Mouse (Mus musculus) MN1 (cell line): ENCODE measurements around the gene Tigar.
A peak's percentile ranks its signal among the peaks of the same experiment; 100 is the strongest.

Experiments
- DNase-seq: peaks from one replicate; pipeline ENCODE4 v3.0.0-alpha.2; 2016; ENCODE audit warnings: low spot score

Tigar gene

DNA sequence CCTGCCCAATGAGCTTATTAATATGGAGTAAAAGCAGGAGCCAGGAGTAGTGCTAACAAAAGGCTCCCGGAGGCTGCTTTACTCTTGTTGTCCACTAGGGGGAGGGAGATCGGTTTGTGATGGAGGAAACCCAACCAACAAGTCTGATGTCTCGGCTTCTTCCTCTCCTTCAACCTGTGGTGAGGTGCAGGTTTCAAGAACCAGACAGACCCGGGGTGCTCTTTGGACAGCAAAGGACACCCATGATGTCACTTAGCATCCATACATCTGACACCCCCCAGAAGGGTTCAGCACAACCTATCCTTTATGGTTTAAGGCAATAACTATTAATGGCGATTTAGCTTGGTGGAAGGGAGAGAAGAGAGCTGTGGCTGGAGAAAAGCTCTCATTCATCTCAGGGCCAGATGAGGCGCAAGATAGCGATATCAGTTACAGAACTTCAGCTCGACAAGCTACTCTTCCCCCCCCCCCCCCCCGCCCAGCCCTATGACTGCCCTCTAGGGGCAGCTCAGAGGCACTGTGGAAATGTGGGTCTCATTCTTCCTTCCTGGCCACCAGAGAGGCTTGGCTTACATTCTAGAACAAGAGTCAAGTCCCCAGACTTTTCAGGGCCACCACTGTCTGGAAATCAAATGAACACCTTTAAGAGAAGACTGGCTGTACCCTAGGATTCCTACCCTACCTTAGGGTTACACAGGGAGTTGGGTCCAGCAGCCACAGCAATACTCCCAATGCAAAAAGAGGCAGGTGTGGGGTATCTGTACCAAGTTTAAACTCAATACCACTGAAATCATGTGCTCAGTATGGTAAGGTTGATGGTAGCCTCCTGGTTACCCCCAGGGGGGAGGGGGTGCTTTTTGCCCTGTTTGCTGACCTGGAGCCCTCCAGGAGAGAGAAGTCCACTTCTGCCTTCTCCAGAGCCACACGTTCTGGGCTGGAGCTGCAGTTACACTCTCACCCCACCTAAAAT is 33.1 kb upstream of the Tigar start:
- peak; percentile 47 for DNase-seq

DNA sequence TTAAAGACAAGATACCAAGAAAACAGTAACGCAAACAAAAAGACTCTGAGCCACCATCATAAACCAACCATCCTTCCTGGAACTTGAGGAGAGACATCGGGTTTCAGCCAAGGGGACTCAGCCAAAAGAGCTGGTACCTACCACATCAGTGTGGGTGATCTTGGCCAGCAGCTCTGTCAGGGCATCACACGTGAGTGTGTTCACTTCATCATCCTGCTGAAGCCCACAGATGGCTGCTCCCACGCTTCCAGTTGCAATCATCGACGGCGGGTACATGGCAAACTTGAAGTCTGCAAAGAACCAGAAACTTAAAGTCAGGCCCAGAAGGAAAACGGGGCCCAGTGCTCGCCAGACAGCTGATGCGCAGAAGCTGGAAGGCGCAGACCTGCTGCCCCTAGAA is 29.6 kb upstream of the Tigar start:
- no peak for DNase-seq

DNA sequence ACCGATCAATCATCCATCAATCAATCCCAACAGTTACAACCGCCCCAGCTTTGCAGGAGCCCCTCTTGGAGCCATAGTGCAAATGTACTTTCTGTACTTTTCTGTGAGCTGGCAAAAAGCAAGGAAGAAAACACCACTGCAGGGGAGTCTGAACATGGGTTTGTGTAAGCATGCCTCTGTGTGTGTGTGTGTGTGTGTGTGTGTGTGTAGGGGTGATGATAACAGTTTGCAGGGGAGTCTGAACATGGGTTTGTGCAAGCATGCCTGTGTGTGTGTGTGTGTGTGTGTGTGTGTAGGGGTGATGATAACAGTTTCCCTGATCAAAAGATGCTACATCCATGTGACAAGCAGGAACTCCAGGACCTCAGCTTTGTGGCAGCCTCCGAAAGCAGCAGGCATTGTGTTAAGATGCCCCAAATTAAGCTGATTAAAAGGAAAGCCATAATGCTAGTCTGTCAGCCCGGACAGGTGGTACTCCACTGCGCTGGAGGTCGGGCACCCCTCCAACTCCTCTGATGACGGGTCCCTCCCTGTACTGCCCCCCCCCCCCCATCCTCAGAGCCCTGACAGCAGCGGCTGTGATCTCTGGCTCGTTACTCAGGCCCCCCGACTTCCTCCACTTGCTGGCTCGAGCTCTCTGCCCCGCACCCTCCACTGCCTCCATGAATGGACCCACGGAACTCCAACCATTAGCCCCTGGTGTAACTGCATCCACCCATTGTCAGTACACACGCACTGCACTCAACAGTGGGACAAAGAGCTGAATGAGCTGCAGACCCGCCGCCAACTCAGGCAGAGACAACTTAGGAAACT is 24.3 kb upstream of the Tigar start:
- DNase-seq: no peak

DNA sequence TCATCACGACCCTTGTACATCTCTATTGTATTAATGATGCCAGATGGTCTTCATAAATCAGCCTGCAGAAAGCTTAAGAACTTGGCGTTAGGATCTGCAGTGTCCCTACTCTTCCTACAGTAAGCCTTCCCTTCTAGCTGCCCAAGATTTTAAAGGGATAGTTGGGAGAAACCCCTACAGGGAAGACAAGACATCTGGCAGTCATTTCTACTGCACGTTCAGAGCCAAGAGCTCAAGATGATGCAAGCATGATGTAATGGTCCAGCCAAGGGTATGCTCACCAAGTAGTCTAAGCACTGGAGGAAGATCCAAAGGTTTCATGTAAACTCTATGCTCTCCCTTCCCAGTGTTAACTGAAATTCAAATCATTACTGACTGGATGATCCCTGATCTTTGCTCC is 23.4 kb upstream of the Tigar start:
- peak; percentile 50 for DNase-seq

DNA sequence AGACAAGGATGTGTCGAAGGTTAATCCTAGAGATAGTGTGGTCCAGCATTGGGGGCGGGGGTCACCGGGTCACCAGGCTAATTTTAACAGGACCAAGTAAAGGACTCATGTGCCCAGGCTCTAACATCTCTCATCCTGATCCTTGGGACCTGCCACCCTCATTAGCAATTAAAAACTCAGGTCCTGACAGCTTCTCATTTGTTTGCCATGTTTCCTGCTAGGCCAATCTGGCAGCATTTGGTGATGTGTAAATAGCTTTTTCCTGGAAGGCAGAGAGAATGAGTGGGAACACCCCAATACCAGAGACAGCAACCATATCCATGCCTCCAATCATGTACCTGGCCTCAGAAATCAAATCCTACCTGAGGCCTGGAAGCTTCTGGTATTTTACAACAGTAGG is 22.6 kb upstream of the Tigar start:
- no peak for DNase-seq

DNA sequence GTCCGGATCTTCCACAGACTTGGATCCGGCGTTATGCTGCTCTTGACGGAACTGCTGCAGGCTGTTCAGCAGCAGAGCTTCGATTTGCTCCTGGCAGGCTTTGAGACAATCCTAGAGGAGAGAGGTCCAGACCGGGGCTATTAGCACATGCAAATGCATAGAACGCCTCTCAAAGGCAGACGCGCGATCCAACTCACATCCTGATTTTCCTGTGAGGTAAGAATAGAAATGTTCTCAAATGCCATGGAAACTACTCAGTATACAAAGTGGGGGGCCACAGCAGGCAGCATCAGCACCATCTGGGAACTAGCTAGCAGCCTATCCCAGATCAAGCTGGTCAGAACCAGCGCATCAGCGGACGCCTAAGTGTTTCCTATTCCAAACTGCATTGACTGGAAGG is 21.0 kb upstream of the Tigar start:
- DNase-seq: no peak

DNA sequence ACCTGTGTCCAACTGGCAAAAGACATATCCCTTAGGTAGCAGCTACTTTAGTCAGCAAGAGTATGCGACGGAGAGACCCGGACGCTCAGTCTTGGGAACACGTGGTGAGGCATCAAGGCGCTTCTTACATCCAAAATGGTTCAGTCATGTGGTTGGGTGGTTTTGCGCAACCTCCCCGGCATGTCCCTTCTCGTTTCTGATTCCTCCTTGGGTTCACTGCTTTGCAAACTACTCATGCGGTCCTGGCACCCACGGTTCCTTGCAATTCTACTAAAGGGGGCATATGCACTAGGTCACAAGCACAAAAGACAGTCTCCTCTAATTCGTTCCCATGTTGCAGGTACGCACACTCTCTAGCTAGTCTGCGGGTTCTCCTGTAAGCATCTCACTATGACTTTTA is 20.3 kb upstream of the Tigar start:
- DNase-seq: no peak

DNA sequence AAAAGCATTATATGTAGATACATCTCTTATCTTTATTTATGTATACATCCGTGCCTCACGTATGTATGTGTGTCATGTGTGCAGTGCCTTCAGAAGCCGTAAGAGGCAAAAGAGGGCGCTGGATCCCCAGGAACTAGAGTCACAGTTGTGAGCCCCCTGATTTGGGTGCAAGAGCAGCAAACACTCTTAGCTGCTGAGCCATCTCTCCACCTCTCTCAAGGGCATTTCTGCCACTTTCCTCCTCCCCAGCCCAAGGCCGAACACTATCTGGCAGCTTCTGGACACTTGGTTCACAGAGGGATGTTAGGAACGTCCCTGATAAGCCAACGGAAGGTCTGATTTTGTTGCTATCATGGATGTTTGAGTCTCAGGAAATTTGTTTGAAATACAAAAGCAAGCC is 14.1 kb upstream of the Tigar start:
- no peak for DNase-seq

DNA sequence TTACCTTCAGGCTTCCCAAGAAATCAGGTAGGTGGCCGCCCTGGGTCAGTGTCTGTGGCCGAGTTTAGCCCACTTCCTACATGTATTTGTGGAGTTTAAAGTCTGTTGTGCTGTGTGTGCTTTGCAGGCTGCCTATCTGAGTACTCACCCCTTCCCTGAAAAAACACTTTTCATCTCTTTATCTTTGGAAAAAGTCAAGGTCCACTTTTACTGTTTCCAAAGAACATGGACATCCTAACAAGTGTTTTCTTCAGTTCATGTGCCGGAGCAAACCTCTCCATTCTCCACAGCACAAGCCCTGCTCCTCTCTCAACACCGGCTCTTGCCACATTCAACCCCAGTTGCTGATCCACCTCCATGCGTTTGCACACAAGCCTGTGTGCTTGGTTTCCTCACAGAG is 13.6 kb upstream of the Tigar start:
- no peak for DNase-seq

DNA sequence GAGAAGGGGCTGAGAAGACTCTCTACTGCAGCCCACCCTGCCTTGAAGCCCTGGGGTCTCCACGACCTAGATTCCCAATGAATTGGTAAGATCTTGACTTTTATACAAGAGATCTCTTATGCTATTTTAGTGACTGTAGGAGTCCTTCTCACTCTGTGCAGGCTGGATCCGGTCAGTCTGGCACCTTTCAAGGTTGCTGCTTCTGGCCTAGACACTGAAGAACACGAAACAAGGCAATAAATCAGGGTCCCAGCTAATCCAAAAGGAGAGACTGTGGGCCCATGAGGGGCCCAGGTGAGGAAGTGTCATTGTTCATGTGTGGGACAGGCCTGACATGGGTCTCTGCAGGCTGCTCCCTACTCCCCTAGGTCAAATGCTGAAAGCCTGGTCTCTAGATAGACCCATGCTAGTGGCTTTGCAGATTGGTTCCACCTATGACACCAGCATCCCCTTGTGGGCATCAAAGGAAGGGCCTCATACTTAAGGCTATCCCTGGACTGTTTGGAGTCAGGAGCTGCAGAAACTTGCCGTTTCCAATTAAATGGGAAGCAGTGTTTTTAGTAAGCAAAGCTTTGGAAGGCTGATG is 13.0 kb upstream of the Tigar start:
- DNase-seq: peak; percentile 32

DNA sequence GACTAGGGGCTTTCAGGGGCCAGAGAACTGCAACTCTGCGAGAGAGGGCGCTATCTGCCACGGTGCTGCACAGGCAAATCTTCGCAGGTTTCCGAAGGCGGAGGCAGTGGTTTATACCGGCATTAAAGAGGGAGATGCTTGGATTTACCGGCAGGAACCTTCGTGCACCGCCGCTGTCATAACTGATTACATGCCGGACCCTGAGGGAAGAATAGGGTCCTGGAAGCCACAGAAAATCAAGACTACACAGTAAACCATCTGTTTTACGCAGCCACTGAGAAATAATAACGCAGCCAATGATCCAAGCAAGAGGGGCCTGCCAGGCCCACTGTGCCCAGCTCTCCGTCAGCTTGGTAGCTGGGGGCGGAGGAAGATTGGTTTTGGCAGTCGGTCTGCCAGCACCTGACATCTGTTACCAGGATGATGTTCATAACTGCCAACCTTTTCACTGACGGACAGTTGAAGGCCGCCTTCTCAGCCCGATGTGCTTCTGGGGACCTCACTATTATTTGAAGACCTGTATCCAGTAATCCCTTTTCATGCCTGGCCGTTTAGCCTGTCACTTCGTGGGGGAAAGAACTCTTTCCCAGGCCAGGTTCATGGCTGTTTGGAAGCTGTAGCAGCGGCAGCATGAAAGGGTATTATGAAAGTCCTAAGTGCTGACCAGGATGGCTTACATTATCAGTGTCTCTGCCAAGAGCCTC is 5.5 kb upstream of the Tigar start:
- DNase-seq: no peak

DNA sequence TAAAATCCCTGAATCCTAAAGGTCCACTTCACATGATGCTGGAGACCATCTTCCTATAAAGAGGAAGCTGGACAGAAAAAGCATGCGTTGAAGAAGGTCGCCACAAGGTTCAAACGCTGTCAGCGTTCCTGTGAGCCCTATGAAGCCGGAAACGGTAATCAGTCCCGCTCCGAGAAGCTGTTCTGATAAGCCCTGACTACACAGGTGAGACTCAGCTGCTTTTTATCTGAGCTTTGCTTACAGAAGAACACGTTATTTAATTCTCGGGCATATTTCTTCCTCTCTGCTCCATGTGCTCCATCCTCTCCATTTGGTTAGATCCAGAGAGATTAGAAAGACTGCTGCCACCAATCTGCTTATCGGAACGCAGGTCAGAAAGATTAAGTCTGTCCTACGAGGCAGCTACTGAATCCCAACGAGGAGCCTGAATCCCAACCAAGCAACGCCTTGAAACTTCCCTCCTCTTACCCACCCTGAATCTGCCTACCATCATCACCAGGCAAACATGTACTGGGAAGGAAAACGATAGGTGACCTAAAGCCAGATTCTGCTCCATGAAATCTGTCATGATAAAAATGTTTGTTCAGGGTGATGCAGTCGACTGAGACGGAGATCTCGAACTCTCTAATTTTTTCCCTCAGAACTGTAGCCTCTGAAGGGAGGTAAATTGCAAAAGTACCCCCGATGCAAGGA is 843 bp downstream of the Tigar start:
- no peak for DNase-seq

DNA sequence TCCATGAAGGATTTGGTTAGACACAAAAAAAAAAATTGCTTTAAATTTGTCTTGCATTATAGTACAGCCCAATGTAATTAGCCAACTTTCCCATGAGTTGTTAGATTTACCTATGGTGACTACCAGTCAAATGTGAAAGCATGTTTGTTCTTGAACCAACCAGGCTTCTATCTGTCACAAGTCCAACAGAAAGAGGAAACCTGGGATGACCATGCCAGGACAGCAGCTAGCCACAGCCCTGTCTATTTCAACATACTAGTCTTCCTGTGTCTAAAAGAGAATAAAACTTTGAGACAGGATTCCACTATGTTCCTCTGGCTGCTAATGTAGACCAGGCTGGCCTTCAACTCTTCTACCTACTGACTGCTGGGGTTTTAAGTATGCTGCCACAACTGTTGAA is 1.9 kb downstream of the Tigar start:
- DNase-seq: no peak

DNA sequence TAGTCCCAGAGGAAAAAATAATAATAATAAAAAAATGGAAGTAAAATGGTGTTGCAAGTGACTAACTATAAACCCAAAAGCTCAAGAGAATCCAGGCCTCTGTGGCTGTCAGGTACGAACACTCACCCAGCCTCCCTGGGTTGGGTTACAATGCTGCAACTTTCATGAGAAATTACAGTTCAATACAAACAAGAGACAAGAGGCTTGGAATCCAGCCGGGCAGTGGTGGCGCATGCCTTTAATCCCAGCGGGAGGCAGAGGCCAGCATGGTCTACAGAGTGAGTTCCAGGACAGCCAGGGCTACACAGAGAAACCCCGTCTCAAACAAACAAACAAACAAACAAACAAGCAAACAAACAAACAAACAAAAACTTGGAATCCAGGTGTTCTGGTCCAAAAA is 2.6 kb downstream of the Tigar start:
- no peak for DNase-seq

DNA sequence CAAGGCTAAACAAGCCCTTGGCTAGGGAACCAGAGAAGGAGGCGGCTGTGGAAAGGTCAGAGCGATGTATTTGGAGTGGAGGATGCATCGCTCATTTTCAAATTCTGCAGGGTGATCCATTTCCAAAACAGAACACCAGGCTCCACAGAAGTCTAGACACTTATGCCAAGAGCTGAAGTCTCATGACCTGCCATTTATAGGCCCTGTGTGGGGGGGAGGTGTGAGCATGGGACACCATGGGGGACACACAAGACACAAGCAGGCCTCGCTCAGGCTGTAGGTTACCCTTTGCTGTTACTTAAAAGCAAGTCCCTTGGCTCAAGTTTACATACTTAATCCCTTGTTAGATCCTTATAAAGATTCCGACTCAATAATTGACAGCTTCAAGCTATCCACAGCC is 3.2 kb downstream of the Tigar start:
- DNase-seq: no peak

DNA sequence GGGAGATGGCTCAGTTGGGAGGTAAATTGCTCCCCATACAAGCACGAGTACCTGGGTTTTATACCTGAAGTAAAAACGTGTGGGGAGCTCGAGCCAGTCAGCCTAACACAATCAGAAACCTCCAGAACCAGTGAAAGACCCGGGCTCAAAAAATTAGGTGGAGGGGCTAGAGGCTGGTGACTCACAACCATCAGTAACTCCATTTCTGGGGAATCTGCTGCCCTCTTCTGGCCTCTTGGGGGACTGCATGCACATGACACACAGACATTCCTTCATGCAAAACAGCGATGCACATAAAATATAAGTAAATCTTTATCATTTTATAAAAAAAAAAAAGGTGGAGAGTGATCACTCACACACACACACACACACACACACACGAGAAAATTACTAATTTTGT is 4.2 kb downstream of the Tigar start:
- no peak for DNase-seq

DNA sequence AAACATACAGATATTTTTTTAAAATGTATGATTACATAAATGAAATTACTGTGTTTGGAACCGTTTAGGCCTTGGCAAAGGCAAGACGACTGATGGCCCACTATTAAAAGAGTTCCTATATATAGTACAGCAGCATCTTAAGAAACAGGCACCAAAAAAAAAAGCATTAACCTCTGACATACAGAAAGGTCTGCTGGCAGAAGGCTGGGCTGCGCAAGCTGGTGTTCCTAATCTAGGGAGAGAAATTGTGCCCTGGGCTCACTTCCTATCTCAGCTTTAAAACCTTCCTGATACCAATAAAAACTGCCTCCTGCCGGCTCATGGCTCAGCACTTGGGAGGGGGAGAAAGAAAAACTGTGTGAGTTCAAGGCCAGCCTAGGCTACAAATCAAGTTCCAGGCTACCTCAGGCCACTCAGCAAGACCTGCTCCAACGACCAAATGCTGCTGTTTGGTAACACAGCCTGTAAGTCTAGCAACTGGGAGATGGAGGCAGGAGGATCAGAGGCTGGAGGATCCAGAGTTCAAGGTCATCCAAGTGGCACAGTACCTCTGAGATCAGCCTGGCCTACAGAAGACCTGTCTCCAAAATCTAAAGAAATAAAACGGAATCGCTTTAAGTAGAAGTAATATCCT is 4.8 kb downstream of the Tigar start:
- no peak for DNase-seq

DNA sequence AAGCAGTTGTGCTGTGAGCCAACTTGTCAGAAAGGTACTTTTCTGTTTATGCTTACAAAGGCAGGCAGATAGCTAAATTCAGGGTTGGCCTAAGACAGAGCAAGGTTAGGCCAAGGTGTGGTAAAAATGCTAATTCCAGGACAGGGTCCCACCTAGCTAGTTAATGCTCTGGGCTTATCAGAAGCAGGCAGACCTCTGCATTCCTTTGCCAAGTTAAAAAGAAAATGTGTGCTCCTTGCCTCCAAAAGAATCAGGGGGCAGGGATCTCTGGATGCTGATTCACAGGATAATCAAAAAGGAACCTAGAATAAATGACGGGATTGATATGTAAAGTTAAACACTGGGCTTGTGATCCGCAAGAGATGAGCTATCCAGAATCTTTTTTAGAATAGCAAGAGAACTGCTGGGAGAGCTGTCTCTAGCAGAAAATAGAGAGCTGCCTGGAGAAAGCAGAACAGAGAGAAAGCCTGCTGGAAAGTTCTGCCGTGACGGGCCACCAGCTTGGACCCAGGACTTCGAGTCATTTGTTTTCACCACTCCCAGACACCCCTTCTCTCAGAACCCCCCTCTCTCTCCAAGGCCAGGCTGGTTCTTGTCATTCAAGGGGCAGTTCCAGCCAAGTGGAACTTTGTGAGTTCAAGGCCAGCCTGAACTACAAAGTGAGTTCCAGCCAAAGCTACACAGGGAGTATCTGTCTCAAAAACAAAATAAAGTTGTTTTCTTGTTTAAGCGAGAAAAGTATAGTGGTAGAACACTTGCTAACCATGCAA is 5.7 kb downstream of the Tigar start:
- DNase-seq: no peak

DNA sequence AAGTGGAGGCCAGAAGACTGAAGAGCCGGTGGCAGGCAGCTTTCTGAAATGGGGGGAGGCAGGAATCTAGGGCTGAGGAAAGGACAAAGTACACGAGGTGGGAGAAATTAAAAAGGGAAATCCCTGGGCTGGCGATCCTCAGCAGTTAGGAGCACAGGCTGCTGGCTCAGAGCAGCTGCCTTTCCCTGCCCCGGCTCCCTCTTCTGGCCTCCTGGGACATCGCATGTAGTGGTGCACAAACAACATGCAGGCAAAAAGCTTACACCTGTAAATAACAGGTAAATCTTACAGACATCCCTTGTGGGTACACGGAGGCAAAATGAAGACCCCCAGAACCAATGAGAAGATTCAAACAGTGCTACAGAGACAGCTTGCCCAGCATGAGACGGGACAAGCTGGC is 14.8 kb downstream of the Tigar start:
- DNase-seq: no peak

DNA sequence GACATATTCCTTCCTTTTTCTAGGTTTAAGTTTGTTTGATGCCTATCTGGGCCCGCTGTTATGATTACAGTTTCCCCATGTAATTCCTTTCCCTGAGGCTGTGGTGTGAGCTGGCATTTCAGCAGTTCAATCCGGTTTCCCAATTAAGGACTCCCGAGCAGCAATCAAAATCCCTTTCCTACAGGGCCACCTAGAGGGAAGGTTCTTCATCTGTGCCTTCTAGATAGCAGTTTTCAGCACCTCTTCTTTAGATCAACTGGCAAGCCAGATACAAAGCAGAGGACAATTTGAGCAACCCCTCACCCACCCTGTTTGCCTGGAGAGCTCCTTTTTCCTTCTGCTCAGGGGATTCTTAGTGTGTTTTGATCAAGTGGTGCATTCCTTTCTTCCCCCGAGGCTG is 22.6 kb downstream of the Tigar start:
- DNase-seq: peak; percentile 32
